Mouse (Mus musculus) frontal cortex, postnatal 36 days (tissue): ENCODE data around the gene Serpina6.
A peak's percentile ranks its signal among the peaks of the same experiment; 100 is the strongest.
"Not testable (repeated sequence)": the region's sequence is repeated elsewhere in the genome, so short reads cannot be mapped to it uniquely, and the experiment has no call there.

Source experiments
- DNase-seq, 2 experiments: peaks; one replicate each; pipeline ENCODE4 v3.0.0; 2022; ENCODE audit warnings: low spot score in 2 of 2

The Serpina6 gene

DNA sequence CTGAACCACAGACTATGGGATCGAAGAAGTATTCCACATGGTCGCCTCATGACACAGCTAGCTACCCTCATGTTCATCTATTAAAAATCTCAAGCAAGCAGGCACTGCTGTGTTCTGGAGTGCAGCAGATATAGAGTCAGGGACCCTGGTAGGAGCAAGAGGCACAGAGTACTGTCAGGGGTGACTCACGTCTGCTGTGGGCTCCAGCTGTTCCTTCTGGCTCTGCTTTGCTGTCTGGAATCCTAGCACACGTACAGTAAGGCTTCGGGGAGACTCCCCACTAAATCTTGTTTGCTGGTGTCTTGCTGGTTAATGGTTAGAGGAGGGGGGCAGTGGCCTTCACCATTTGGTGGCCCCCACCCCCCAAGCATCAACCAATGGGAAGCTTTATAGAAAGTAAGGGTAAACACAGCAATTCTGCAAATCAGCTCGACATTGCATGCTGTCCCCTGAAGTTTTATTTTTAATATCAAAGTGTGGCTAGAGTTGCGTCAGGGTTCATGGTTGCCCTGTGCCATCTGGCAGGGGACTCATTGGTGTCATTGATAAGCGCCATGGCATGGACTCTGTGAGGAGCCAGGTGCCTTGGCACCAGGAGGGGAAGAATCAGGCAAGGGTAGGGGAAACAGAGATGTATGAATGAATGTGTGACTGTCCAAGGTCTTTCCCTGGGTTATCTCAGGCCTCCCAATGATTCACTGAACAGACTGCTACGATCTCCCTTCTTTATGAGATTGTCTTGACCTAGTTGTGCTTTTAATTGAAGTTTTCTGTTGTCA lies at the start of gene Serpina6:
Gene Serpina6 (minus strand): TSS at position 365 of the 779 bp plus-strand sequence.
- DNase-seq: no peak

DNA sequence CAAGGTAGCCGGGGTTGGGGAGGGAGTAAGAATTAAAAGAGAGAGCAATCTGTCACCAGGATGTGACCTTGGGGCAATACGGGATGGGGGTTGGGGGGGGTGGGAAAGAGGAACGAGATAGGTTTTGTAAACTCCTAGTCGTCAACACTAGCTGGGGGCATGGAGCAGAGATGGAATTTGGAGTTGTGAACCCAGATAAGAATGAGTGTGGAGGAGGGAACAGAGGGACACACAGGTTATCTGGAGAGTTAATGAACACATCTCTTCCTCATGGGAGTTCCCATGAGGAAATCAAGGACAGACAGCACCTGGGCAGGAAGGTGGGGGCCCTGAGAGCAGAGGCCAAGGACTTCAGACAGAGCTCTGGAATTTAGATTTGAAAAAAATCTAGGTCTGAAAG lies 49.1 kb upstream of the Serpina6 start:
- DNase-seq: no peak

DNA sequence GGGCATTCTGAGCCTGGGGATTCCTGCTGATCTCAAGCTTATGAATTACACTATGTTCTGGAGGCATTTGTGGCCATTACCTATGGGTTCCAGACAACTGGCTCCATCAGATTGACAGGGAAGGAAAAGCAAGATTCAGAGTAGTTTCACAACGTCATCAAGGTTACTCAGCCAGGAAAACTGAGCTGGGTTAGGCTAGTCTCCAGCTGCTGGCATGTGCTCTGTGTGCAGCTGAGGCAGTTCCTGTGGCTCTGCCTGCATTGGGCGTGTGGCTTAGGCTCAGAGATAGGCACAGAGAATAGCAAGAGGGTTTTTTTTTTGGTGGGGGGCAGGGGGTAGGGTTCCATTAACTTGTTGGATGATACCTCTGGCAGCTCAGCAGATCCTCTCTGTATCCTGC lies 48.5 kb upstream of the Serpina6 start:
- DNase-seq: no peak

DNA sequence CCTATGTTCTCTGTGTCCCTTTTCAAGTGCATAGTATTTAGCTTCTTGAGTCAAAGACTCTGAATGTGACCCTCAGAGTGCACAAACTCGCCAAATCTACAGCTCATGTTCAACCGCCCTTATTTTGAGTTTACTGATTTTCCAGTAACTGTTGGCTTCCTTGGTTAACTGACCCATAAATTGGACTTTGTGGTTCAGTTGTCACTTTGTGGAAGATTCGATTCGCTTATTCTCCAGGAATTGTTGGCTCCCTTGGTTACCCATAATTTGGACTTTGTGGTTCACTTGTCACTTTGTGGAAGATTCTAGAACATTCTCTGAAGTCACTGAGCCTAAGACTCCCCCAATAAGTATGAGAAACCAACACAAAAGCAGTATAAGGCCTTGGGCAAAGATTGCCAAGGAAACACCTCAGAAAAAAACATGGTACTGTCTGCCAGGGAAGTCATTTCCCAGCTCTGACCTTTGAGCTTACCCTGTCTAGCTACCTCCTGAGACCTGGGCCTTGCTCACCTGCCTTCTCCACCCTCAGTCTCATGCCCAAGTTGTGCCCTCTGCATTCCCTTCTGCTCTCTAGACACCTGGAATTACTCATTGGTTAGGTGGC lies 43.2 kb upstream of the Serpina6 start:
- DNase-seq: no peak

DNA sequence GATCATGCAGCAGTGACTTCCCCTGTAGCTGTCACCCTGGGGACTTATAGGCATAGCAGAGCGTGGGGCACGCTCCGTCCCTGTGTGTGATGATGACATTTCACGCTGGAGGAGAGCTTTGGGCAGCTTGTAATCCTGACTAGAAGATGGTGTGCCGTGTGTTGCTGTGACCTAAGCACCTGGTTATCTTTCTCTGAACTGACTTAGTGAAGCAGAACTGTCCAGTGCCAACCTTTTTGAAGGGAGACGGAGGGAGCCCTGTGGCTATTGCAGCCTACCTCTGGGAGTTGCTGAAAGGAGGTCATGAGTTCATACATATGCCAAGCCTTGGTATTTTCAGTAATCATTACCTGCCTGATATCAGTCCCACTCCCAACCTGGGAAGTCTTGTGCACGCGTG lies 38.4 kb upstream of the Serpina6 start, which contains the start of gene Serpina1f:
Gene Serpina1f (minus strand): TSS at position 101 of the 400 bp plus-strand sequence.
- no peak for DNase-seq

DNA sequence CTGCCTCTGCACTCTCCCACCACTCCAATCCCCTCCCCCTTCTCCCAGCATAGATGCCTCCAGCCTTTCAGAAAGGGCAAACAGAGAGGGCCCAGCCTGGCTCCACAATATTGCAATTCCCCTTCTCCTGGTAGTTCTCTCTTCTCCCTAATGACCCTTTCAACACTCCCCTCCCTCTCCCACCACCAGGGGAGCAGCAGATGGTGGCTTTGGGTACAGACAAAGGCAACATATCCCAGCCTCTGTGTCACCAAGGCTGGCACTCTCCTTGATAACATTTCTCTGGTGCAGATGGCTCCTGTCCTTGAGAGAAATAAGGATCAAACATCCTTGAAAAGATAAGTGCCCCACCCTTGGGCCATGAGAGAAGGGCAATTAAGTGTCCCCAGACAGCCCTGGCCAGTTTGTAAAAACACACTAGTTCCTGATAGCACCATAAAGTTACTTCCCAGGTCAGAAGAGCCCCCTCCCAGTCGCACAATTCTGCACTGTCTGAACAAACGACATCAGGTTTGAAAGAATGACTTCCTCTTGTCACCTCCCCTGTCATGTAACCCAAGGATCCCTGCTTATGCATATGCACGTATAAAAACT lies 31.3 kb upstream of the Serpina6 start:
- no peak for DNase-seq

DNA sequence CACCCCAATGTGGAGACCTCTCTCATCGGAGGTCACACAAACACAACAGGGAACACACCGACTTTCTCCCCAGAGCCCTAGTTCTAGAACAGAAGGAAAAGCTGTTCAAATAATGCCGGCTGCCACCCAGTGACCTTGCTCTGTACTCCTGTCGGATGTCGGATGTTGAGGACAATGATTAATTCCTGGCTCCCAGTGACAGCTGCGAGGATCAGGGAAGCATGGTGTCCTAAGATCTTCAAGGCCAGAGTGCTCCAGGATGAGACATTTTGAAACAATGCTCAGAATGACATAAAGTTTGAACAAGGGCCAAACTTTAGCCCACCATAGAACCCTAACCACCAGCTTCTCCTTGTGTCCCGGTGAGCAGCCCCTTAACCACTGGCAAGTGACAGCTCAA lies 30.0 kb upstream of the Serpina6 start:
- DNase-seq: no peak

DNA sequence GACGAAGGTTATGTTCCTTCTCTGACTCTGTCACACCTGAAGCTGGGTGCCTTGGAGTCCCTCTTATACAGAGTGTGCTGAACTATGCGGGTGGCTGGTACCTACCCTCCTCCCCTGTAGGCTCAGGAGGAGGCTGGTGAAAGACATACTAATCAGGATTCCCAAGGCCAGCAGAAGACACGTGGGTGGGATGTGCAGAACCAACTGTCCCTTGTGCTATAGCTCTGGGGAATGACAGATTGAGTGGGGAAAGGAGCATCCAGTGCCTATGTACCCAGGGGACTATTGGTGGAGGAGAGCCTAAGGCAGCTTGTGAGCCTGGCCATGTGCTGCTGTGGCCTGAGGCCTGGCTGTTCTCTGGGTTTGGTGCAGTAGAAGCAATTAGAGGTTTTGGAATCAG lies 29.0 kb upstream of the Serpina6 start:
- peak; percentile 53 to 54 for DNase-seq

DNA sequence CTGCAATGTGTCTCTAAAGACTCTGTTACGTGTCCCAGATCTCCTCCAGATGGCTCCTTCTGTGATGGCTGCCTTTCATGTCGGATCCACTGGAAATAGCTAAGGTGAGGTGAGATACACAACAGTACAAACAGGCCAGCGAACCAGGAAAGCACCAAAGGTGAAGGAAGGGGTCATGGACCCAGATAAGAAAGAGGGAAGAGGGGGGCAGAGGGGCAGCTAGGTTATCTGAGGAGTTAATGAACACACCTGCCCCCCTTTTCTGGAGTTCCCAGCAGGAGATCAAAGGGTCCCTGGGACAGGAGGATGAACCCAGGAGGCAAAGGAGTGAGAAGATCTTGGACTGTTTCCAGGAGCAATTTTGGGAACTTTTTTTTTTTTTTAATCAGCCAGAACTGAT lies 28.4 kb upstream of the Serpina6 start:
- DNase-seq: no peak

DNA sequence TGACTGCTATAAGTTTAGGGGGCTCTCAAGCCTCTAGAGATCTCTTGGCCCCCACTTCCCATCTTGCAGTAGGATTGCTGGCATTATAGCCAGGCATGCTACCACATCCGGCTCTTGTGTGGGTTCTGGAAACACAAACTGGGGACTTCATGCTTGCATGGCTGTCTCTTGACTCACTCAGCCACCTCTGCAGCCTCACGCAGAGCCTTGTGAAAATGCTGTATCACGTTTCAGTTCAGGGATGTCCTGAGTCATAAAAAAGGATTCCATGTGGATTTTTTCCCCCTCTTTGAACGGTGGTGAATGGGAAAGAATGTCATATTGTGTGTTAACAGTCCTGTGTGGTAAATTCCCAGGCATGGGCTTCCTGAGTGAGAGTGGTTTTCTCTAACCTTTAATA lies 26.8 kb upstream of the Serpina6 start:
- no peak for DNase-seq

DNA sequence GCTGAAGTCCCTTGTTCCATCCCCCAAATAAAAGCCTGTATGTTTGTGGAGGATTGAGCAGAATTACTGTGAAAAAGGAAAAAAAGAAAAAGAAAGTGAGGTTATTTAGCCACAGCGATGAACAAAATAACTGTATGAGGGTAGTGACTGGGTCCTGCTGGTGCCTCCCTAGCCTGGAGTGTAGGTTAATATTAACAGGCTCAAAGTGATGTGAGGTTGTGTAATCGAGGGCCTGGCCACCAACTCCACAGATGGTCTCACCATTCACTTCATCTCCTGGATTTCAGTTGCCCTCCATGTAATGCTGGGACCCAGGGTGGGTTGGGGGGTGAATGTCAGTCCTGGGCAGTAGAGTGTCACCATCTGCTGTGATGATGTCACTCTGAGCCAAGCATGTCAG lies 24.7 kb upstream of the Serpina6 start:
- DNase-seq: no peak

DNA sequence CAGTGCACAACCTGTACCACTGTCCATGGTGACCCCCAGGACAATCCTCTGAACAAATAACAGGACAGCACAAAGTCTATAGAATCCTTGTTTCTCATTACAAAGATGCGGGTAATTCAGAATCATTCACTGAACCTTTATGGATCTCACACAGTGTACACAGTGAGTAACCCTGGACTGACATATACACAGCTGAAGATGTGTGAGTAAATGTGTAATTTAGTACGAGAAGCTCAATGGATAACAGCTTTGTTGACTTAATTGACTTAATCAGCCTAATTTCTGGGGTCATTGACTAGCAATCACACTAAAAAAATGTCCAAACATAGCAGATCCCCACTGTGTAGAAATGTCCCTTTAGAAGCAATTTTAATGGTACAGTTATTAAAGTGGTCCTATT lies 24.2 kb upstream of the Serpina6 start:
- no peak for DNase-seq

DNA sequence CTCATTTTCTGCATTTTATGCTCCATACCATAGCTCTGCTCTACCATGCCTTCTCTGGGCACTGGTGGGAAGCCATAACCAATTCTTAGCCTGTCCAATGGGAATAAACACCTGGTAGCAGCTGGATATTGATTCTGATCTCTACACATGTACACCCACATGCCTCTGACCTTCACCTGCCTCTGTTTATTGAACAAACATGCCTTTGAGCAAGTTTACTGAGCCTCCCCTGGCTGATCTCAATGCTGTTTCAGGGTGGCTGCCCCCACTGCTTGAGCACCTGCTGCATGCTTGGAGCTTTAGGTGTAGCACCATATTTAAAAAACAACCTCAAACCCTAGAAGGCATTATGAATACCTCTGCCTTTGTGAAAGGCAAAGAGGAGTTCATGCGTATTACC lies 22.8 kb upstream of the Serpina6 start:
- DNase-seq: not testable (repeated sequence)

DNA sequence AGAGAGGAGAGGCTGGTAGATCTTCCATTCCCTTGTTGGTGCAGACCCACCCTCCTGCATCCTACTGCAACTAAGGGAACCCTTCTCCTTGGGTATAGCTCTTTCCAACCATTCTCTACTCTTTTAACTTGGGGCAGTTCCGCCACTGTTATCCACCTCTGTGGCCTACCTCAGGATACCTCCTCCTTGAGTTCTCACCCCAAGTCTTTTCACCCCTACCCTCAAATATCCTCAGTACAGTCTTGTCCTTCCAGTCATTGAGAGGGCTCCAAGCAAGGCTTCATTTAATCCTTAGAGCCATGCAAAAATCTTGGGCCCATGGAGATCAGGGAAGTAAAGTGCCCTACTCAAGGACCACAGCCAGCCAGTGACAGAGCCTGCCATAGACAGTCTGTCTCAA lies 19.0 kb upstream of the Serpina6 start, which contains the start of gene Serpina16:
Gene Serpina16 (minus strand): TSS at position 101 of the 400 bp plus-strand sequence.
- no peak for DNase-seq

DNA sequence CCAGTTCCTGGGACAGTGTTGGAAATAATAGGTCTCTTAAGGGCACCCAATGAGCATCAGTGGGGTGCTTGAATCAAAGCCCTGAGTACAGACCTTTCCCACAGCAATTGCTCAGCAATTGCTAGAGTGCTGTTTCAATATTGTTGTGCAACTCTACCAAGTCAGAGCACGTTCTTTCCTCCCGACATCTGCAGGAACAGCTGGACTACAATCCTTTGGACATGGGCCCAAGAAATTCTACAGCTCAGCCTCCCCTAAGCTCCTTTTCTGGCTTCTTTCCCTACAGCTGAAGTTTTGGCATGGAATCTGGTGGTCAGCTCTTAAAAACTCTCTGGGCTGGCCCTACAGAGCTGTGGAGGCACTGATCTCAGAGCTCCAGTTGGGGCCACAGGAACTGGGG lies 16.2 kb upstream of the Serpina6 start:
- DNase-seq: no peak

DNA sequence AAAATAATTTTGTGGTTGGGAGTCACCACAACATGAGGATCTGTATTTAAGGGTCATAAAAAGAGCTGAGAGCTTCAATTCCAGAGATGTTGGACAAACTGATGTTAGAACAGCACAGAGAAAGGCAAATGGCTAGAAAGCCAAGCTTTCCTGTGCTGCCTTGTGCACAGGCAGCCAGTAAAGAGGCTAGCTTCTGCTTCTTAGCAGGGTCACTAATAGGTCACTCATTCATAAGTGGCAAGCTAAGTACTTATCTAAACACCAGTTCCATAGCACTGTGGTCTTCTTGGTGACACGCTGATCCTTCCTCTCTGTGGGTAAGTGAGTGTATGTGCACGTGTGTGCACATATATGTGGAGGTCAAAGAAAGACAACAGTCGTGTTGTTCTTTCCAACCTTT lies 14.5 kb upstream of the Serpina6 start:
- DNase-seq: no peak

DNA sequence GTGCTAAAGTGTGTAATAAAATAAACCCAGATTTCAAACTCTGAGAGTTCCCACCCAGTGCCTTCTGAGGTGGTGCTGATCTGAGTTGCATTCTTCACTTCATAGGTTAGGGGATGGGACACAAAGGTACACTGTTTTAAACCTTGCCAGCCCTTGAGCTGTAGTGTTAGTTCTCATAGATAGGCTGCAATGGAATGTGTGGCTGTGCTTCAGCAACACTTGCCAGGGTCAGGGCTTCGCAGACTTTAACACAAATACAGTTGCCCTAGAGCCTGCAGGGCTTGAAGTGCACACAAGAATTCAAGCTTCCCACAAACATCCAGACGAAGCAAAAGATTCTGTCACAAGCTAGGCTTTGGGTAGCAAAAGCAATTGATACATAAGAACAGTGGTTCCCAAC lies 14.0 kb upstream of the Serpina6 start:
- no peak for DNase-seq

DNA sequence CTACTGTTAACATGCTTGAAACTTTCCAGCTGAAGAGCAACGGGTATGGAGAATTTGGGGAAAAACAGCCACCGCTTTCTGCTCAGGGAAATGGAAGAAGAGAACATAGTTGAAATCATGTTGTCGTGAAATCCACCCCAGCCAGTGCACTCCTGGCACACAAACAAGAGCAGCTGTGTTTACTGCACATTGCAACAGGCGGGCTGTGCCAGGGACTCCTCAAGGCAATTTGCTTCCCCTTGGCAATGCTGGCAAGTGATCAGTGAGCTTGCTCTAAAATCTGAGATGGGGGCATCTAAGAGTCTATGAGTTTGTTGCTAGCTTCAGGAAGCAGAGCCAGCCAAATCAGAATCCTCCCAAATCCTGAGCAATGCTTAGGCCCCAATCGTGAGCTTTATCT lies 13.3 kb upstream of the Serpina6 start:
- peak; percentile 6 to 16 for DNase-seq

DNA sequence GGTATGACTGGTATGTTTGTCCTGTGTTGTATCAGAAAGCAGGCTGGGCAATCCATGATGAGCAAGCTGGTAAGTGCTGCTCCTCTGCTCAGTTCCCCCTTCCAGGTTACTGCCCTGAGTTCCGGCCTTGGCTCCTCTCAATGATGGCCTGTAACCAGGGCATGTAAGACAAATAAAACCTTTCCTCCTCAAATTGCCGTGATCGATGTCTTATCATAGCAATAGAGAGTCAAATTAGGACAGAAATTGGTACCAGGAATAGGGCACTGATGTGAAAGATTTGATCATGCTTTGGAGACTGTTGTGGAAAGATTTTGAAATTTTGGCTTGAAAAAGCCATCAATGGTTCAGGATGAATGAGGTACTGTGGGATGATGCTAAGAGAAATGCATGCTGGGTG lies 8.3 kb upstream of the Serpina6 start:
- DNase-seq: no peak

DNA sequence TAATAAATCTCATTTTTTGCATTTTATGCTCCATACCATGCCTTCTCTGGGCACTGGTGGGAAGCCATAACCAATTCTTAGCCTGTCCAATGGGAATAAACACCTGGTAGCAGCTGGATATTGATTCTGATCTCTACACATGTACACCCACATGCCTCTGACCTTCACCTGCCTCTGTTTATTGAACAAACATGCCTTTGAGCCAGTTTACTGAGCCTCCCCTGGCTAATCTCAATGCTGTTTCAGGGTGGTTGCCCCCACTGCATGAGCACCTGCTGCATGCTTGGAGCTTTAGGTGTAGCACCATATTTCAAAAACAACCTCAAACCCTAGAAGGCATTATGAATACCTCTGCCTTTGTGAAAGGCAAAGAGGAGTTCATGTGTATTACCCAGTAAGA lies 5.0 kb upstream of the Serpina6 start:
- not testable (repeated sequence) for DNase-seq

DNA sequence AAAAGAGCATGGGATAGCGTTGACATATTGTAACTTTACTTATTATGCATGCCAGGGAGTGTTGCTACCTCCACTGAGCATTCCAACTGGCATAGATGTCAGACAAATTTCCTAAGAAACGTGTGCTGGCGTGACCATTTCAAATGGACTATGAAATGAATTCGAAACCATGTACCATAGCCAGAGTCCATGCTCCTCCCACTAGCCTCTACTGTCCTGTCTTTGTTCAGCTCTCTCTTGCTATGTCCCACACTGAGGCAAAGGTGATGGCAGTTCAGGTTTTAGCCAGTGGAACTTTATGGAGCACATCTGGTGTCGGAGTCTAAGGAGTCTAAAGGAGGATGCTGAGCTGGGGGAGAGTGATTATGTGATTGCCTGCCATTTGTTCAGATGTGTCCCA lies 3.1 kb upstream of the Serpina6 start:
- no peak for DNase-seq

DNA sequence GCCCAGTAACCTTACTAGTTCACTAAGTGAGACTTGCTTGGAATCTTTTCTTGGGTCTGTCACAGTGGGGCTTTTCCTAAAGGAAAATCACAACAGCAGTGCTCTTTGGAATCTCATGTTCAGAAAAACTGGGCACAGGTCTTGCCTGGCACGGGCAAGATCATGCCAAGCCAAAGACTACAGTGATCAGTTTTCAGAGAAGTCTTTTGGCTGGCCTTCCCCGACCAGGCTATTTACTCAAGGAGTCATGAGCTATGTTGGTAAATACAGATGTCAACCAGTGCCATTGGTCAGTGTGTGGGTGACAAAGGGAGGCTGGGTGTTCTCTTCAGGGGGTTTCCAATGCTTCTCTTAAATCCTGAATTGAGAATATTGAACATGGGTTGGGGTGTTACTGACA lies 2.2 kb upstream of the Serpina6 start:
- DNase-seq: no peak

DNA sequence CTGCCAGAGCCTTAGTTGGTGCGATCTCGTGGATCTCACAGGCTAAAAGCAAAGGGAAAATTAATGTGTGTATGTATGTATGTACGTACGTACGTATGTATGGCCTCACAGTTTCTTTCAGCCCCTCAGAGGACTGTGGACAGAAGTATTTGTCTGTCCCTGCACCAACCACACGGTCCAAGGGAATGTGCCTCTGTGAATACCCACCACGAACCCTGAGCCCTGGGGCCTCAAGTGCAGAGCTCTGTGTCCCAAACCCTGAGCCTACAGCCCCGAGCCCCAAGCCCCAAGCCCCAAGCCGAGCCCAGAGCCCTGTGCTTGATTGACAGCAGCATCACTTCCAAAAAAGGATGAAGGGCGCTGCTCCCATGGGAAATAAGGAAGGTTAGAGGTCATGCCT lies 979 bp upstream of the Serpina6 start:
- DNase-seq: no peak
